Mouse (Mus musculus) adrenal gland, postnatal 4 days (tissue): ENCODE measurements around the gene Kcnh1. TPM values are rescaled to one million over a fixed set of nuclear protein-coding genes. Genes with fewer than 3 reads are reported as not detected.

Source experiments
- DNase-seq, 2 experiments: peaks; one replicate each; pipeline ENCODE4 v3.0.0; 2021 to 2022; ENCODE audit warnings: low spot score in 2 of 2, mixed read lengths in 2 of 2
- total RNA-seq, 2 experiments: library from RNA; stranded (reverse); gene quantifications; 2 replicates each; pipeline ENCODE4 v1.2.3; 2021

The Kcnh1 gene
- total RNA-seq, 2 experiments from 2014 or later = 0.48 to 1.3 TPM

GRCm38 (mm10) chr1:192454501-192454900 lies 263.9 kb downstream of the Kcnh1 start:
- DNase-seq = no peak

DNA sequence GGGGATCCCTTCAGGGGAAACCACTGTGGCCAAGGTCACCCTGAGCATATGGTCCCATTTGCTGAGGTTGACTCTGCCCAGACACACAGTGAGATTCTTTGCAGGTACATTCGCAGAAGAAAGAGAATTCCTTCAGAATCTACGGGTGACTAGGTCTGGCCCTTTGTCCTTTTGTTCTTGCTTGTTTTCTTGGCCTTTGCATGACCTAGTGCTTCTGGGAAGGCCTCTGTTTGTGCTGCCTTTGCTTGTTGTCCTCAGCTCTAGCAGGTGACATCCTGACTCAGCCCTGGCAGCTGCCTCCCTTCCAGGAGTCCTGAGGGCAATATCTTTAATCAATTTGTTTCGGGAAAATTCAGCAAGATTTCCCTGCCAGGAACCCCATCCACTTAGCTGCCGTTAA lies 264.4 kb downstream of the Kcnh1 start:
- DNase-seq = no peak

DNA sequence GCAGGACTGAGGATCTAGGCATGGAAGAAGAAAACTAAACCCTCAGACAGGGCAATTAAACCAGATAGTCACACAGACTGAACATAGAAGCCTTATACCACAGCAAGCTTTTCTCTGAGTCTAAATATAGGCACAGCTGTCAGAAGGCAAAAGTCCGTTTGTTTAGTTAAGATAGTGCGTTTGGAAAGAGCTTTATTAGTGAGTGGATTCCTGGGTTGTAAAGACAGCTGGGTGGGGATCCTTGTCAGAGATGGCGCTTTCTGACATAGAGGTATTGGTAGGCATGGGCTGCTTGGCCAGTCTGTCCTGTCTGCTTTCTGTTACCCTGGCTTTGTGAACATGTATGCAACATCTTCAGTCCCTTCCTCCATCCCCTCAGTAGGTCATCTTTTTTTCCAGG lies 266.5 kb downstream of the Kcnh1 start:
- no peak for DNase-seq

DNA sequence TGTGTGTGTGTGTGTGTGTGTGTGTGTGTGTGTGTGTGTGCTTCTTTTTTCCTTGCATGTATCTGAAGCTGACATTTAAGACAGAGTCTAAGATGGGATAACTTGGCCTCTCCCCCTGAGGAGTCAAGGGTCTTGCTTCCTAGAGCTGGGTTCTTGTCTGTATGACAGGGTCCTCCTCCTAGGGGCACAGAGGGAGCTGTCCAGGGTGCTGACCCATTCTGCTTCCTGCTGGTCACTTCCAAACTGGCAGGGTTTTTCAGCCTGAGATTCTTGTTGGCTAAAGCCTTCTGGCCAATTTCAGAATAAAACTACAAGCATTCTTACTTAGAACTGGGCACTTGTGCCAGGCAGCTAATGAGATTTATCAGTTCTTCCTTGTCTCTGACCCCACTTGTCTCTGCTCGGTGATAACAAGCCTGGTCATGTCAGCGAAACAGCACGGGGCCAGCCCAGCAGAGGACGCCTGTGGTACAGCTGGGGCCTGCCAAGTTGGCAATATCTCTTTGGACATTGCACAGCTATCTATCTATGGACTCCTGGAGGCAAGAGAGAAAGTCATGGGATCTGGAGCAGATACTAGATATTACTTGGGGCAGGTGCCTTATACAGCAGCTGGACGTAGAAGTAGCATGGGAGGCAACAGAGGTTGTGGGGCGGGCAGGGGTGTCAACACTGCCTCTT lies 267.1 kb downstream of the Kcnh1 start:
- peak; percentile 8 to 21 for DNase-seq

DNA sequence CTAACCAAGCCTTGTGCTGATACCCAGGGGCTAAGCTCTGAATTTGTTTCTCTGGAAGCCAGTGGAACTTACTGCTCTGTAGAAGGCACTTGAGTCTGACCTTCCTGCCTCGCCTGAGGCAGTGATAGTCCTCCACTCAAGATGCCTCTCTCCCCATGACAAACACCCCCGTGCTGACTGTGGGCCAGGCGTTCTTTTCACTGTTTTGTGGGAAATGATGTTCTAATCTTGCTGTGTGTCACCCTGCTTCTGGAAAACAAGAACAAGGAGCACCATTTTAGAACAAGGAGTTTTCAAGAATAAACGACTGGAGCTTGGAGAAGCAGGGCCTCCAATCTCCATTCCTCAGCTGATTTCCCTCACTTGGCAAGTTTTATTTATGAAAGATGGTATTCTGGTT lies 273.2 kb downstream of the Kcnh1 start:
- DNase-seq = no peak

DNA sequence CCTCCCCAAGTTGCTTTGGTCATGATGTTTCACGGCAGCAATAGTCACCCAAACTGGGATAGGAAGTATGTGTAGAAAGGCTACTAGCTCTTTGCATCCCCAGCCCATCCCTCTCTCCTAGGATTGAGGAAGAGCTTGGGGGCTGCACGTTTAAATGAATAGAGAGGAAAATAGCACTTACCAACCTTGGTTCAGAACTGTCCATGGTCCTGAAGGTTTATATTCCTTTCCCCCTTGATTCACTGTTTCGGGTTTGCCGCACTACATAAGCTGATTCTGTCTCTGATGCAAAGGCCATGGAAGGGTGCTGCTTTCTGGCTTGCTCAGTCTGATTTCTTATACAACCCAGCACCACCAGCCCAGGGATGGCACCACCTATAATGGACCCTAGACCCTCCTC lies 281.8 kb downstream of the Kcnh1 start:
- no peak for DNase-seq

GRCm38 (mm10) chr1:192473134-192473533 lies 282.6 kb downstream of the Kcnh1 start:
- no peak for DNase-seq

DNA sequence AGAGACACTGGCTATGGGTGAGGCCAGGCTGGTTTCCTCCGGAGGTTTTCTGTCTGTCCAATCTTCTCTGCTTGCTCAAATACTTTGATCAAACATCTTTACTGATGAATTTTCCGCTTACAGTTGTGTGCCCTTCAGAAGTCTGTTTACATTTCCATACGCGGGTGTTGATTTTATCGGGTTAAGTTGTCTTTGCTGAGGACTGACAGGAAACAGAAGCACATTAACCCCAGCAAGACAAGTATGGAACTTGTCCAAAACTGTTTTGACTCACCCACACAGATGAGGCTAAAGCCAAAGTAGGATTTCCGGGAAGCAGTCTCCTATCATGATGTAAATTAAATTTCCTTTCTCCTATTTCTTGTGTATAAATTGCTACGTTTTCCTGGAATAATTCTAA lies 286.1 kb downstream of the Kcnh1 start:
- no peak for DNase-seq

DNA sequence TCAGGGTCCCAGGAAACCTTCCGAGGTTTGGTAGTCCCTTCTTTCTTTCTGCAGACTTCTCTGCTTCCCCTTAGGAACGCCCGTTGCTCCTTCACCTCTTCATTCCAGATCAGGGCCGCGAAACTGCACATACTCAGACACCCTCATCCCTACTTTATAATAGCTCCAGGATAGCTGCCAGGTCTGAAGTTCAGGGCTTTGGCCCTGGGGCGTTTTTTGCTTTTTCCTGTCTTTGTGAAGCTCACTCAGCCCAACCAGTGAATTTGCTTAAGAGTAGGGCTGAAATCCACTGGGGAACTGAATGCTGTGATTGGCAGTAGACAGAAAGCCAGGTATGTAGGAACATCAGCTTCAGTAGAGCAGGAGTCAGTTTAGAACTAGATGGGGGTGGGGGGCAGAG lies 287.0 kb downstream of the Kcnh1 start:
- no peak for DNase-seq

GRCm38 (mm10) chr1:192478176-192478575 lies 287.6 kb downstream of the Kcnh1 start:
- DNase-seq = no peak

DNA sequence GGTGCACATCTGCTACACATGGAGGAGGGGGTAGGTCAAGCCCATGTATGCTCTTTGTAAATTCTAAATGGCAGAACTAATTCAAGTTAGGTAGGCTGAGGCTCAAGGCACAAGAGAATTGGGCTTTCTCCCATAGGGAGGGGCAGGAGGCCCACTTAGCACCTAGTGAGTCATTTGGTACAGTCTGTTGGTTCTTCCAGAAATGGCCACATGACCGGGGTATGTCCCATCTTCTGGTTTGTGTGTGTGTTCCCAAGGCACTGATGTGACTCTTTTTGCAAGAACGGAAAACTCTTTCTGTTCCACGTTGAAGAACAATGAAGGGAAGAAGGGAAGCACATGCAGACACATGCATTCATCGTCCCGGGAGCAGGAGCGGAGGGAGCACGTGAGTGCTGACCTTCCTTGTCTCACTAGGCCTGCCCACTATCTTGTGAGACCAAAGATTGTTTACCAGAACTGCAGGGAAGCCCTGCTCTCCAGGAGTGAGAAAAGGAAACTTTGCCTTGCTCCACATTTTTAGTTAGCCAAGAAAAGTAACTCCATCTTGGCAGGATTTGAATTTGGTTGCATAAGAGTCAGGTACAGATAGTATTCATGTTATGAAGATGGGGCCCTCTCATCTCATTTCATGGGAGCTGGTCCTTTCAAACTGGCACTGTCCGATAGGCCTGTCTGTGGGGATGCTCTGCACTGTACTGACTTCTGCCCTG lies 289.7 kb downstream of the Kcnh1 start:
- no peak for DNase-seq

DNA sequence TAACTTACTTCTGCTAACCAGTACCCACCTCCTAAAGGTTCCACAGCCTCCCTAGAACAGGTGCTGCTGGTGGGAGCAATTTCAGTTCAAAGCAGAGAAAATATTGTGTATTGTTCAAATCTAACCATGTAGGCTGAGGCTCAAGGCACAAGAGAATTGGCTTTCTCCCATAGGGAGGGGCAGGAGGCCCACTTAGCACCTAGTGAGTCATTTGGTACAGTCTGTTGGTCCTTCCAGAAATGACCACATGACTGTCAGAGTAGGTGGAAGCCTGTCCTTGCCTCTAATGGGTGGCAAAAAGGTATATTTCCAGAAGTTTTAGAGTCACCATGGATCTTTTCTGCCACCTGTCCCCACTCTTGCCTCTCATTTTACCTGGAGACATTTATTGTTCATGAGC lies 290.9 kb downstream of the Kcnh1 start:
- DNase-seq = no peak

- DNase-seq = no peak
Measured at GRCm38 (mm10) chr1:192485030-192485429, 294.5 kb downstream of the Kcnh1 start.

DNA sequence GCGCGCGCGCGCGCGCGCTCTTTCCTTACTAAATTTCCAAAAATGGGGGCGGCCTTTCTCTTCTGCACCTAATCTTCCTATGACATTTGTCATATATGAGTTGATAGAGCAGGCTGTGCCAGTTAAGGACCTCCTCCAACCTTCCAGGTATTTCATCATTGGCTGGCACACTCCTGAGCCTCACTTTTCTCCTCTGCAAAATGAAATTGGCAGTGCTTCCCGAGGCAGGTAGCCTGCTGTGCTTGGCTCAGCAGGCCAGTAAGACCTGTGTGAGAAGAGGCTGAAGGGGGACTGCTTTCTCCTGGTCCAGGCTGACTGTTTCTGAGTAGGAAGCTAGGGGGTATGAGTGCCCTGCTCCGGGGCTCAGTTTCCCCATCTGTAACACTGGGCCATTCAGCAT lies 297.0 kb downstream of the Kcnh1 start:
- no peak for DNase-seq

DNA sequence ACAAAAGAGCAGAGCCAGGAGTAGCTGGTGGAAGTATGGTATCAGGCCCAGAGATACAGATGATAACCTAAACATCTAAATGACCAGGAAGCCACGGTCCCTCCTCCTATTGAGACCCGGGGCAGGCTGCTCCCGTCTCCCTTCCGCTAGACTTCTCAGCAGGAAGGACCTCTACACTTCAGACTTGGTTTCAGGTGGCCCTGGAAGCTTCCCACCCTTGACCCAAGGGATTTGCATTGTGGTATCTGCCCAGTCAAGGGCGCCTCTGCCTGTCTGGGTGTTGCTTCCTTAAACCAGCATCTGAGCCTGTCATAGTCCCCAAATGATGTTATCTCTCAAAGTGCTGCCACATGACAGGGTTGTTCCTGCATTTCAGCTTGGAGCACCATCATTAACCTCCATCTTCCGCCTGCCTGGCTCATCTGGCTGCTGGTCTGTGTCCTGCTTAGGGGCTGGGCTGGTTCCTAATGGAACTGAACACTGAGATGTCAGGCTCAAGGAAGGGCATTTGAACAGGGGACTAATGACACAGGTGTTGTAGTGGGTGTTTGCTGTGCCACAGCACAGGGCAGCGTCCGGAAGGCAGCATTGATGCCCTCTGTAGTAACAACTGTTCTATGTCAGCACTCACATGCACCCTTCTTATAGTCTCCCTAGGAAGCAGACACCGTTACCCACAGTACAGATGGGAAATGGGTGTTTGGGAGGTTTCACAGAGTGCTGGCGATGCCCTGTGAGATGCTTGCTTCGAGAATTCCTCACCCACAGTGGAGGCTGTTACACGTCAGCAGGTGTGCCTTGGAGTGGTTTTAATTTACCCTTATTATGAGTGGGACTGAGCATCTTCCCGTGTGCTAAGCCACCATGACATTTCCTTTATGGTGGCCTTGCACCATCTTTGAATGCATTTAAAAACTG lies 299.6 kb downstream of the Kcnh1 start:
- no peak for DNase-seq

- DNase-seq = no peak
Measured at GRCm38 (mm10) chr1:192497505-192497904, 306.9 kb downstream of the Kcnh1 start.

DNA sequence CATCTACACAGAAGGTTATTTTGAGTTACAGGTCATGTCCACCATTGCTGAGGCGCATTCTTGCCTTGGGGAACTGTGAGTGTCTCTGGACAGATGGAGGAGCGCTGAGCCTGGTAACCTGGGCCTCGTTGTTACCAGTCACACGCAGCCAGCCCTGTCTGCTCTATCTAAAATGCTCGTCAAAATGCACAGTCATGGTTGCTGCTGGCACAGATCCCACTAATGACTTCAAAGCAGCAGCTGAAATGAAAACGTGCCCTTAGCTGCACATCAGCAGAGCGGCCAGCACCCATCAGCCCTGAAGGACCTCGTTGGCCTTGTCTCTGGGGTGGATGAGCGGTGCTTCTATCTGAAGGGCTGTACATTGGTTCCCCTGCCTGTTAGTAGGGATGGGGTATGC lies 311.4 kb downstream of the Kcnh1 start:
- DNase-seq = no peak

GRCm38 (mm10) chr1:192502835-192503234 lies 312.3 kb downstream of the Kcnh1 start:
- no peak for DNase-seq

DNA sequence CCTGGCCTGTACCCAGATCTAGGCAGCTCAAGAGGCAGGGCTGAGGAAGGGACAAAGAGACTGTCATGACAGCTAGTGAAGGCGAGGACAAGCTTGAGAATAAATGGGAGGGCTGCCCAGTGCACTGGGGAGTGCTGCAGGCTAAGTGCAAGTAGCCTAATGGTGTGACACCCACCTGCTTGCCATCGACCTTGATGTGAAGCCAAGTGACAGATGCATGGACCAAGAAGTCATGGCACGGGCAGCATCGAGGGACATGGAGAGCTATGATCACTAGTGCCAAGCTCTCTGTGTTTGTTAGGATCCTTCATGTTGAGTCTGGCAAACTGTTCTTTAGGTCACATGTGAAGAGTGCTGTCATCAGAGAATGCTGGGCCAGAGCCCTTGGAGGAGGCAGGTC lies 313.1 kb downstream of the Kcnh1 start:
- no peak for DNase-seq

- DNase-seq = no peak
Measured at GRCm38 (mm10) chr1:192512821-192513220, 322.2 kb downstream of the Kcnh1 start.

- DNase-seq = no peak
Measured at GRCm38 (mm10) chr1:192515373-192515772, 324.8 kb downstream of the Kcnh1 start.

- no peak for DNase-seq
Measured at GRCm38 (mm10) chr1:192519713-192520112, 329.1 kb downstream of the Kcnh1 start.
